Mouse (Mus musculus): ENCODE results near the gene Nasp.

The Nasp gene

DNA sequence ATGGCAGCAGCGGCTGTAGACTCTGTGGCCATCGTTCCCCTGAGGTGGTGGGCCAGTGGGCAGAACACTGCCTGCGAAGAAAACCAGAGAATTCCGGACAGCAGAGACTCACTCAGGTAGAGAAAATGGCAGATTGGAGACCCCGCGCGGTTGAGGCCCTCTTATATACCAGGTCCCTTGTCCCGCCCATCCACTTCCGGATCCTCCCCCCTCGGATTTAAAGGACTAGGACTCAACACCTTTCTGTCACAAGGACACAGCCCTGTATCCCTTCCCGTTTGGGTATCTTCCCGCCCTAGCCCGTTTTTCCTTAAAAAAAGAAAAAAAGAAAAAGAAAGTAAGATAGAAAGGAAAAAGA lies 403 bp downstream of the Nasp start:
- peak; percentile 92 to 93 for DNase-seq

DNA sequence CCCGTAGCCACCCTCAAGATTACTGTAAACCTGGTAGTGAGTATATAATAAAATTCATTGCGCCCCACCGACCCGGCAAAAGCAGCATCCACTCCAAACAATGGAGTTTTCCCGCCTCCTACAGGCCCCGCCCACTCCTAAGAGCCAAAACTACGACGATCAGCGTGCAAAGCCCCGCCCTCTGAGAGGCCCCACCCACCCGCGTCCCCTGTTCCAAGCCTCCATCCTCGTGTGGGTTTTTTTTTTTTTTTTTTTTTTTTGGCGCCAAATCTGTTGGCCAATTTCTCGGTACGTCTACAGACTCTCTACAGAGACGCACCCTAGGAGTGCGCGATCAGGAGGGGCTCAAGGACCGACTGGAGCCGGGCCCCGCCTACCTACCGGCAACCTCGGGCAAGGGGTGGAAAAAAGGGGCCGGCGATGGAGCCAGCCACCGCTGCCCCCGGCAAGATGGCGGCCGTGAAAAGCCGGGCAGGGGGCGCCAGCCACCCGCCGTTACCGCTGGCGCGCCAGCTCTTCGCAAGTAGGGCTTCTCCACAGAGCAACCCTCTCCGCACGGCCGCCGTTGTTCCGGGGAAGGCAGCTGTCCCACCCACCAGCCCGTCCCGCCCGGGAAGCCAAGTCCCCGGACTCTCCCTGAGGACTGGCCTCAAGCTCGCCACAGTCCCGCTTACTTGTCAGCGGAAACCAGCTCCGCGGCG lies 933 bp downstream of the Nasp start:
- DNase-seq = peak; percentile 81 to 82

DNA sequence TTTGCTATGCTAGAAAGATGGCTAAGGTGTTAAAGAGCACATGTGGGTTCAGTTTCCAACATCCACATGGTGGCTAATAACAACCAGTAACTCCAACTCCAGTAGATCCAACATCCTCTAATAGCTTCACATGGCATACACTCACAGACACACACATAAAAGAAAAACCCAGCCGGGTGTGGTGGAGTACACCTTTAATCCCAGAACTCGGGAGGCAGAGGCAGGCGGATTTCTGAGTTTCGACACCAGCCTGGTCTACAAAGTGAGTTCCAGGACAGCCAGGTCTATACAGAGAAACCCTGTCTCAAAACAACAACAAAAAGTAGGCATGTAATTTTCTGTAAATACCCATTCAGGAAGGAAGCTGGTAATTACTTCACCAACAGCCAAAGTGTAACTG lies 2.9 kb downstream of the Nasp start:
- DNase-seq = no peak

DNA sequence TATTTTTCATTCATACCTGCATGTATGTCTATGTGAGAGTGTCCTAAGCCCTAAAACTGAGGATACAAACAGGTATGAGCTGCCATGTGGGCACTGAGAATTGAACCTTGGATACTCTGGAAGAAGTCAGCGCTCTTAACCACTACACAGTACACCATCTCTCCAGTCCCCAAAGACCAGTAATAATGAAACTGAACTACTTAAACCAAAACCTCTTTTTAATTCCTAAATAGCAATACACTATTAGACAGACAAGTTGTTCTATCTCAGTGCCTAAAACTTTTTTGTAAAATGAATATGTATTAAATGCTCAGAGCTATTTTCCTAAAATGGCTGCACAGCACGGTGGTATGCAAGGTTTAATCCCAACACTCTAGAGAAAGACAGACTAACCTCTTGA lies 12.5 kb downstream of the Nasp start:
- no peak for DNase-seq

DNA sequence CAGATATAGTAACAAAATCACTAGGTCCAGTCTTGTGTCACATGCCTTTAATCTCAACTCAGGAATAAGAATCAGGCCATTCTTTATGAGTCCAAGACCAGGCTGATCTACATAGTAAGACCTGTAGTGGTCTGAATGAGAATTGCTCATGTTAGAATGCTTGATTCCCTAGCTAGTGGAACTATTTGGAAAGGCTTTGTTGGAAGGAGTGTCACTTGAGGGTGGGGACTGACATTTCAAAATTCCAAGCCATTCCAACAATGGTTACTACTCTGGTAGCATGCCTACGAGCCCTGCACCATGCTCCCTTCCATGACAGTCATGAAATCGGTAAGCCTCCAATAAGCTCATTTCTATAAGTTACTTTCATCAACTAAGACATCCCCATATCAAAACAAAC lies 15.1 kb downstream of the Nasp start:
- no peak for DNase-seq

DNA sequence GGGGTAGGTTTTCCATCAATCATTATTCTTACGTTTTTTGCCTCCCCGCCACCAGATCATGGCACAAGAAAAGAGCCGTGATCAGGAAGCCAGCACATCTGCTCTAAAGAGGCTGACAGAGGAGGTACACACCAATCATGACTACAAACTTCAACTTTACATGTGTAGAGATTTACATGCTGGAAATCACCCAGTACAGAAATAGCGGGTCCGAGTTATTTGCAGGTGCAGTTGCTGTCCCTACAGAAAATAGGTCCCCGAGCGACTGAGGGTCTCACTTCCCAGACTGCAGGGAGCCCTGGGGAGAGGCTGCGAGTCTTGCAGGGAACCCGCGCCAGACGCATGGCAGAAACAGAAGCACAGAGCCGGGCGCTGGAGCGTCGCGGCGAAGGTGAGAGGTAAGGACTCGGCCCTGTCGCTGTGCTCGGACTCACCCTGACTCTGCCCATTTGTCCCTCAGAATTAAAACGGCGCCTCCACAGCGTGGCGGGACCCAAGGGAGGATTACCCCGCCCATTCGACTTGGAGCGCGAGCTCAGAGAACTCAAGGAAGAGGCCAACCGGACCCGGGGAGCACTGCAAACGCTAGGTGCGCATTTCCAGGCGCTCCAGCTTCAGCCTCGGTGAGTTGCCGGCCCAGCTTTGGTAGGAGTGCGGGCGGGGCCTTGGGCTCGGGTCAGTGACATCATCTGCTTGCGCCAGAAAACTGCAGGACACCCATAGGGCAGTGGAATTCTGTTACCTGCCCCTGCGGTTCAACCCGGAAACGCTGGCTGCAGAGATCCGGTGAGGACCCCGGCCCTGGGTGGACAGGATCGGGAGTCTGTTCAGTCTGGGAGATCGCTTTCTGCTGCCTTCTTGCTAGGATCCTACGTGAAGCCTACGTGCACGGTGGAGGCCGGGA lies 30.5 kb downstream of the Nasp start:
- DNase-seq = peak; percentile 92 to 94

DNA sequence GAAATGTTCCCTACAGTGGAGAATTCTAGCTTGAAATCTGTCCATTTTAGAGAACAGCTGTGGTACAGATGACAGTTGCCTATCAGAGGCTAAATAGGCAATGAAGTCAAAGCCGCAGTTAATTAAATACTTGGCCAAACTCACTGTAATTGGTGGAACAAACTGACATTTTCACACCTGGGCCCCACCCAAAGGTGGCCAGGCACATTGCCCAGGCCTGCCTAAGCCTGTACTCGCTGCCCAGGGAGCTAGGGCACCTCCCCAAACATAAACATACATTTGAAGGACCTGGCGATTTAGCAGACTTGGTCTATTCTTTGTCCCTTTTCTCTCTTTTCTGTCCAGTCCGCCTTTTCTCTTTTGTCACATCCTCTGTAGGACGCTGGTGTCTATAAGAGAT lies 31.4 kb downstream of the Nasp start, which contains the start of gene Ccdc17:
Ccdc17 (plus strand) TSS at position 276 of the 400 bp plus-strand sequence.
- DNase-seq = peak; percentile 50 to 64

DNA sequence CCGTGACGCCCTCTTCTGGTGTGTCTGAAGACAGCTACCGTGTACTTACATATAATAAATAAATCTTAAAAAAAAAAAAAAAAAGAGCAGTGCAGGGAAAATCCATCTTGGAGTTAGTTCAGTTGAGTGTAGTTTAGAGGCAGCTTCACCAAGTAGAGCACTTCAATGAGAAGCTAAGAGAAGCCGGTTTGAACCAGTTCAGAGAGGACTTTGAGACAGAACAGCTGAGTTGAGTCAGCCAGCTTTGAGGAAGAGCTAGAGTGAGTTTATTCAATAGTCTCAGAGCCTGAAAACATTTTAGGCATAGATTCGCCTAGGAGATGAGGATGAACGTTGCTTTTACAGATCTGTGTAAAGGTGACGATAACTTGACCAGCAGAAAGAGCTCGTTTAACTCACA lies 31.9 kb downstream of the Nasp start:
- DNase-seq = no peak

DNA sequence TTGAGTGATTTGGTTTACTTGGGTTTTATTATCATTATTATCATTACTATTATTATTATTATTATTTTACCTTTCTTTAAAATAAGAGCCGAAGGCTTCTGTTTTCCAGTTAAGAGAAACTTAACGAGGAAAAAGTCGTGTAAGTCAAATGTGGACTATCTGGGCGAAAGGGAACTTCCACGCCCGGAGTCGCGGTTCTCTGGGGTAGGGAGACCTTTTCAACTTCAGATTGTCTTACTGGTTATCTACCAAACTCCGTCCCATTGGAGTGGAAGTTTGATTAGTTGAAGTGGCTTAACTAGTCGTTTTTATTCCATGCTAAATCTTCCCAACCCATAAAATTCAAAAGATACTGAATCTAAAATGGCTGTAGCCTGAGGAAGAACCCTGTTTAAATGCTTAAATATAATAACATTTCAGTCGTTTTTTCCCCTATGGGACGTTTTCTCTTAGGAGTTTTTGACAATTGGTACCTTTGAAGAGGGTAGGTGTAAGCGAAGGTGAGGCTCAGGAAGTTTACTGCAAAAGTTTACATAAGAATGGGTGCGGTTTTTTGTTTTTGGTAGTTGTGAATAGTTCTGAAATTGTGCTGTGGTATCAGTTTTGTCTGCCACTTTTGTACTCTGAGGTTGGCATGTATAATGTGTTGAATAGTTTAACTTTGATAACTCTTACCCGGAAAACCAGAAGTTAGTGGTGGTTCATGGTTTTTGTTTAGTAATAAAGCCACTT lies 69.4 kb downstream of the Nasp start:
- no peak for DNase-seq

DNA sequence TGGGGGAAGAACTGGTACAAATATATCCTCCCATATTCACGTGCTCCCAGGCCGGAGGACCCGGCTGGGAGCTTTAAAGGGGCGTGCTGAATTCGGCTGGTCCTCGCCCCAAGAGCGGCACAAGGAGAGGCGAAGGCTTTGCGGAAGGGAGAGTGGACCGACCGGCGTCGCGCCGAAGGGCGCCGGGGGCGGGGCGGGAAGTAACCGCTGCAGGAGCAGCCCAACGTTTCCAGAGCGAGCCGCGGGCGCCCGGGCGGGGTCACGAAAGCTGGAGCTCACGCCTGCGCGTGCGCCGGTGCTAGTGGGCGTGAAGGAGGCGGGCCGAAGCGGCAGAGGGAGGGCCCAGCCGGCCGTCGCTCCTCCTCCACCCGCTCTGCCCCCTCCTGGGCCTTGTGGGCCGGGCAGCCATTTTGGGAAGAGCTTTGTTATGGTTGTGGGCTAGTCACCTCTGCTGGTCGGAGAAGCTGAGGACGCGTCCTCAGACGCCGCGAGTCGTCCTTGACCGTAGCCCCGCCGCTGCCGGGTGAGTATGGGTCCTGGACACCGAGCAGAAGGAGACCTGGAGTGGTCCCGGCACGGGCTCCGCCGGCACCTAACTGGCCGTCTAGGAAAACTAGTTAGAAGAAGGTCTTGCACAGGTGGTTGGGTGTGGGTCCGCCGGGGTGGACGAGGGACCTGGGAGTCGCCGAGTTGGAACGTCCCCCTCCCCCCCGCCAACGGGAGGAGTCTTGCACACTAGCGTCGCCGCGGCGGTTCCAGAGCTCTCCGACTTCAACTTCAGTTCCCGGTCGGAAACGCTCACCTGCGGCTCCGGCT lies 70.2 kb downstream of the Nasp start, which contains the start of gene Gpbp1l1:
Gpbp1l1 (plus strand) TSS at position 353 of the 816 bp plus-strand sequence.
- DNase-seq = peak; percentile 97 to 98

DNA sequence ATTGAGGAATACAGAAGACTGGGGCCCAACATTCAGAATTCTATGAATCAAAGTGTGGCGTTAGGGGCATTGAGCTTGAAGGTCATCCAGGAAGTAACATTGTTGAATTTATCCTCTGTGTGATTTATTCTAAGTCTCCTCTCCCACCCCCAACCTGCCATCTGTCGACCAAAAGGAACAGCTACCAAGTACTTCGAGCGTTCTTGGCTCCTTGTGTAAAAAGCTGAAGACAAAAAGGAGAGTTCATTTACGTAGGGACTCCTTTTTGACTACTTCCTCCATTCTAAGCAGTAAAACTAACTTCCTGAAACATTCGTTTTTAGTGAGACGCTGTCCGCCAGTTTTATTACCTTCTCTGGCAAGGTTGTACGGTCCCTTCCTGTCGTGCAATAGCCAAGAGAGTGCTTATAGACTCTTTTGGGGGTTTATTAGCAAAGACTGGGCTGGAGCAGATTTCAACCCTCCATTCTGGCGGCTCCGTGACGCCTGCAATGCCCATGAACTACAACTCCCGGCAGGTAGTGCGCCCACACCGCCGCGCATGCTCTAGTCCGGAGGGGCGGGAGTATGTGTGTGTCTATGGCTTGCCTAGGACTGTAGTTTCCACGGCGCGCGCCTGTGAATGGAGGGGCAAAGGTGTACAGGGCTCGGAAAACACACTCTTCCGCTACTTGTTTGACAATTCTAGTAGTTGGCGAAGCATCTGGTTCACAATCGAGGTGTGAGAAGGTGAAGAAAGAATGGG lies 71.0 kb downstream of the Nasp start:
- DNase-seq = peak; percentile 95 to 97

DNA sequence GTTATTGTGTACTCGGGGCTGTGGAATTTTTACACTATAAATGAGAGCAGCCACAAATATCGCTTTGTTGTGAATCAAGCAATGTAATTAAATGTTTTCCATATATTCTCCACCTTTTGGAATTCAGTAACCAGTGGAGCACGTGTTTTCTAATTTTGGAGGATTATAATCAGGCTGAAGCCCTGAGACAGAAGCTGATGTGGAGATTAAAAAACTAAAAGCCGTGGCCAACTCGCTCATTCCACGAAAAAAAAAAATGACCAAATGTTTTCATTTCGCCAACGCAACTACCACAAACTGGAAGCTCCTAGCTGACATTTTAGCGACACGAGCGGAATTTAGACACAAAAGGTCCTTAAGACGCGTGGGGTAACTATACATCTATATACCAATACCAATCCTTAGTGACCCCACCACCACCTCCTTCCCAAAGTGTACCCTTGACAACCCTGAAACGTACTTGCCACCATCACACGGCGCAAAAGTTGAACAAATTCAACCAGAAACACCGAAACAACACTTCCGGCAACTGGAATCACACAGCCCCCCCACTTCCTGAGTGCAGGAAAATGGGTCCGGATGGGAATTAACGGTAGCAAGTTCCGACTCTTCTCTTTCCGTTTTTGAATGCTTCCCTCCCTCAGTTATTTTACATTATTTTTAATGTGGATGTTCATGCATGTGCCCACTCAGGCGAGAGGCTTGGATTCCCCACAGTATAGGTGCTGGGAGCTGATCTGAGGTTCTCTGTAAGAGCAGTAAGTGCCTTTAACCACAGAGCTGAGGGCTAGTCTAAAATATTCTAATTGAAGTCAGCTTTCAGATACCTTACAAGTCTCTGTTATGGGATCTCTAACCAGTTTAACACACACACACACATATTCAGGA lies 72.1 kb downstream of the Nasp start, which contains the start of gene Tmem69:
Tmem69 (minus strand) TSS at position 524 of the 888 bp plus-strand sequence.
- DNase-seq = peak; percentile 75 to 83

DNA sequence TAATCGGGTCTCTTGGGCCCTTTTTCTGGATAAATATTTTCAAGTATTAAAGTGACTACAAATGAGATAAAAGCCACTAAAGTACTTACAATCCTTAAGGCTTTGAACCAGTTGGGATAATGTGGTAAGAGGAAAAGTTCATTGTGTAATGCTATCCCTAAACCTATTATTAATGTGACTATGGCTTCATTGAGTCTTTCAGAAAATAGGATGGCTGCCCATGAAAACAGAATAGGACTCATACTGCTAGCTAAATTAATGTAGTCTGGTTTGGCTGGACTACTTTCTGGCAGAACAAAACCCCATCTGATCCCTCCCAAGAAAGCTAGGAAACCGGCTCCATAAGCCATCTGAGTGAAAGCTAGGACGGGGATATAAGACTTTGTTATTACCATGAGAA lies 74.7 kb downstream of the Nasp start:
- DNase-seq = no peak
